Mouse (Mus musculus): ENCODE measurements at regions not wholly inside any gene's neighbourhood (a gene's known extent, or its start where the extent isn't known, plus 50 kb on each side); places are given as distances from the start of the nearest gene placed in this dataset.

DNA sequence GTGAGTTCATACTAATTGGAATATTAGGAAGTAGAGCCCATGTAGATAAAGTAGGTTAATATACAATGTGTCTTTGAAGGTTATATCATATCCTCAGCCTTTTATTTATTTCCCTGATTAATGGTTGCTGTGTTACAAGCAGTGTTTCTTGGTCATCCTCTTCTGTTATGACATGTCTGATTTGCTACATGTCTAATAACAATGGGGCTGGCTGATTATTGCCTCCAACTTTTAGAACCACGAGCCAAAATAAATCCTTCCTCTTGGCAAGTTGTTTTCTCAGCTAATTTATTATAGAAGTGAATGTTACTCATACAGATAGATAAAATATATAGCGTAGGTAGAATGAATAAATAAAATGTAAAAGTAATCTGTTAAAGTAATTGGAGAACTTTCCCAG, 124.8 kb upstream of the Rgmb start:
- Histone ChIP-seq H3K4me1 (ENCODE audit: control insufficient read depth, insufficient read depth, low read length) (0 out of 2 replicates have a peak, but pooled peaks cover 2% of the 10 kb centered on the region), H3K4me3 (ENCODE audit: low read depth, low read length) (no peak overlapping the region), H3K27ac (ENCODE audit: low read length) (no peak overlapping the region), H3K9me3 (replicated peaks; ENCODE audit: control insufficient read depth, low read length, poor library complexity, severe bottlenecking) (0 out of 2 replicates have a peak, but pooled peaks cover 2% of the 10 kb centered on the region), H3K9ac (ENCODE audit: low read depth, low read length) (no peak overlapping the region), H3K4me2 (ENCODE audit: low read length) (no peak overlapping the region), H3K27me3 (ENCODE audit: control insufficient read depth, insufficient read depth, low read depth, low read length) (no peaks in the 10 kb centered on the region), H3K36me3 (ENCODE audit: control insufficient read depth, insufficient read depth, low read length) (no peaks in the 10 kb centered on the region)
- WGBS = 88% methylated on average over 2 of the region's 2 CpGs
- no peak for ATAC-seq

DNA sequence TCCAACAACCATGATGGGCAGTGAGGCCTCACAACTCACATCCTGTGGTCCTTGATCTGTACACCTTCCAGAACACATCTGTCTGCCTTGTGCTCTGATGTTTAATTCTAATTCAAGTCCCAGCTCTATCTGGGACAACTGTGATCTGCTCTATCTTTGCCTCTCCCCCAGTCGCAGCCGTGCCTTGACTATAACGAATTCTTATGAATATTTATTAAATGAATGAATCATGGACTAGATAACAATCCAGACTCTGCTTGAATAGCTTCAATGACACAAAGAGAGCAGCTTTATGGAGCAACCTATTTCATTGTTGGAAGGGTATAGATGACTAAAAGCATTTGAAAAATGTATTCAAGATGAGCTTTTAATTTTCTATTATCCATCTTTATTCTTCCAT, 120.8 kb upstream of the Rgmb start:
- Histone ChIP-seq H3K9ac (ENCODE audit: low read depth, low read length) (no peak overlapping the region), H3K36me3 (ENCODE audit: control insufficient read depth, insufficient read depth, low read length) (no peaks in the 10 kb centered on the region), H3K4me2 (ENCODE audit: low read length) (no peak overlapping the region), H3K27me3 (ENCODE audit: control insufficient read depth, insufficient read depth, low read depth, low read length) (no peaks in the 10 kb centered on the region), H3K9me3 (replicated peaks; ENCODE audit: control insufficient read depth, low read length, poor library complexity, severe bottlenecking) (0 out of 2 replicates have a peak, but pooled peaks cover 2% of the 10 kb centered on the region), H3K4me3 (ENCODE audit: low read depth, low read length) (no peak overlapping the region), H3K4me1 (ENCODE audit: control insufficient read depth, insufficient read depth, low read length) (0 out of 2 replicates have a peak, but pooled peaks cover 2% of the 10 kb centered on the region), H3K27ac (ENCODE audit: low read length) (no peak overlapping the region)
- ATAC-seq = peak; percentile 84
- 20% methylated on average over 3 of the region's 3 CpGs for WGBS

DNA sequence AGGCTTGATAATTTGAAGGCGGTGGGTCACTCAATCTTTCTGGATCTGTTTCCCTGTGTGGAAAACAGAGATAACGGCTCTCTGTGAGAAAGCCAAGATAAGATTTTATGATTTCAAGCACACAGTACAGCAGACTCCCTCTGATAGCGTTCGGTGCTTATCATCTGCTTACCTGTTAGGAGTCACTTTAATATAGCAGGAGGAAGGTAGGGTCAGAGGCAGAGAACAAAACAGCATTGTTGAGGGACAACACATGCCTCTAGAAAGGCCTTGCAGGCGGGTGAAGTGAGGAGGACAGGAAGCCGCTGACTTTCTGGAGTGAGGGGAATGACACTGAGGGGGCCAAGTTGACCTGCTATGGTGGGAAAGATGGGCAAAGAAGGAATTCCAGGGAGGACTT, 118.9 kb upstream of the Rgmb start:
- Histone ChIP-seq H3K4me2 (ENCODE audit: low read length) (no peak overlapping the region), H3K27ac (ENCODE audit: low read length) (no peak overlapping the region), H3K9me3 (replicated peaks; ENCODE audit: control insufficient read depth, low read length, poor library complexity, severe bottlenecking) (no peaks in the 10 kb centered on the region), H3K36me3 (ENCODE audit: control insufficient read depth, insufficient read depth, low read length) (no peaks in the 10 kb centered on the region), H3K4me1 (ENCODE audit: control insufficient read depth, insufficient read depth, low read length) (0 out of 2 replicates have a peak, but pooled peaks cover 2% of the 10 kb centered on the region), H3K4me3 (ENCODE audit: low read depth, low read length) (no peak overlapping the region), H3K27me3 (ENCODE audit: control insufficient read depth, insufficient read depth, low read depth, low read length) (no peaks in the 10 kb centered on the region), H3K9ac (ENCODE audit: low read depth, low read length) (no peak overlapping the region)
- peak; percentile 48; the same call in 1 of the 2 replicates for ATAC-seq
- WGBS = 72% methylated on average over 6 of the region's 6 CpGs

DNA sequence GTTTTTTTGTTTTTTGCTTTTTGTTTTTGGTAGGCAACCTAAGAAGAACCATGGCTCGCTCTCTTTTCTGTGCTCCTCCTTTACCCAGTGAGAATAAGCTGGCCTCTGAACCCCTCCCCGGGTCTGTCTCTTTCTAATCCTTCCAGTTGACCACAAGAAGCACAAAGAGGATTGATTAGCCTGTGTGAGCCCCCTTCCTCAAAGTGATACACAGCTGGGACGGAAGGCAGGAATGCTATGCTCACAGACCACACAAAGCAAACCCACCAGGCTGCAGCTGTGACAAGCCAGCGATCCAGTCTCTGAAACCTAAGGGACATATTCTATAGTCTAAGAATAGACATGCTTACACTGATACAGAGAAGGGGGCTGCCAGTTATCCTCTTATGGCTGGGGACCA, 111.5 kb upstream of the Rgmb start:
- Histone ChIP-seq H3K4me3 (ENCODE audit: low read depth, low read length) (no peak overlapping the region), H3K4me2 (ENCODE audit: low read length) (no peak overlapping the region), H3K27ac (ENCODE audit: low read length) (no peak overlapping the region), H3K36me3 (ENCODE audit: control insufficient read depth, insufficient read depth, low read length) (no peaks in the 10 kb centered on the region), H3K9ac (ENCODE audit: low read depth, low read length) (no peak overlapping the region), H3K4me1 (ENCODE audit: control insufficient read depth, insufficient read depth, low read length) (no peaks in the 10 kb centered on the region), H3K9me3 (replicated peaks; ENCODE audit: control insufficient read depth, low read length, poor library complexity, severe bottlenecking) (no peaks in the 10 kb centered on the region), H3K27me3 (ENCODE audit: control insufficient read depth, insufficient read depth, low read depth, low read length) (no peaks in the 10 kb centered on the region)
- 12% methylated on average over 4 of the region's 4 CpGs for WGBS
- ATAC-seq = no peak

DNA sequence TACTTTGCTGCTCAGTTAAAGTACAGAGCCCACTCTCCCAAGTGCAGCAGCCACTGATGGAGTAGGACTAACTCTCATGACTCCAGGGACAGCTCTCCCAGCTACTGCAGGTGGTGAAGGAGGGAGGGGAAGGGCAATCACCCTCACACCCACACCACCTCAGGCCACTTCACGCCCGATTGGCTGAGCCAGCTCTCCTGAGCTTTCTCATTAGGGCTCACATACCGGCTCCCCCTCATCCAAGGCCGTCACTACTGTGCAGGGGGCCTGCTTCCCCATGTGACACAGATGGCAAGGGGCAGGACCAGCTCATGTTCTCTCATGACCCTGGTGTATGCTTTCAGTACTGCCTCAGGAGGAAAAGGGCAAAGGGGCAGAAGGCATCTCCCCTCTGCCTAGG, 87.8 kb upstream of the Rgmb start:
- no peaks in the 10 kb centered on the region for H3K36me3 ChIP-seq (ENCODE audit: control insufficient read depth, insufficient read depth, low read length)
- no peaks in the 10 kb centered on the region for H3K4me1 ChIP-seq (ENCODE audit: control insufficient read depth, insufficient read depth, low read length)
- WGBS = 44% methylated on average over 4 of the region's 4 CpGs
- no peak overlapping the region for H3K4me2 ChIP-seq (ENCODE audit: low read length)
- no peak overlapping the region for H3K4me3 ChIP-seq (ENCODE audit: low read depth, low read length)
- no peak overlapping the region for H3K27ac ChIP-seq (ENCODE audit: low read length)
- H3K9ac ChIP-seq (ENCODE audit: low read depth, low read length) = no peak overlapping the region
- H3K27me3 ChIP-seq (ENCODE audit: control insufficient read depth, insufficient read depth, low read depth, low read length) = no peaks in the 10 kb centered on the region
- ATAC-seq = no peak
- no peaks in the 10 kb centered on the region for H3K9me3 ChIP-seq (replicated peaks; ENCODE audit: control insufficient read depth, low read length, poor library complexity, severe bottlenecking)

DNA sequence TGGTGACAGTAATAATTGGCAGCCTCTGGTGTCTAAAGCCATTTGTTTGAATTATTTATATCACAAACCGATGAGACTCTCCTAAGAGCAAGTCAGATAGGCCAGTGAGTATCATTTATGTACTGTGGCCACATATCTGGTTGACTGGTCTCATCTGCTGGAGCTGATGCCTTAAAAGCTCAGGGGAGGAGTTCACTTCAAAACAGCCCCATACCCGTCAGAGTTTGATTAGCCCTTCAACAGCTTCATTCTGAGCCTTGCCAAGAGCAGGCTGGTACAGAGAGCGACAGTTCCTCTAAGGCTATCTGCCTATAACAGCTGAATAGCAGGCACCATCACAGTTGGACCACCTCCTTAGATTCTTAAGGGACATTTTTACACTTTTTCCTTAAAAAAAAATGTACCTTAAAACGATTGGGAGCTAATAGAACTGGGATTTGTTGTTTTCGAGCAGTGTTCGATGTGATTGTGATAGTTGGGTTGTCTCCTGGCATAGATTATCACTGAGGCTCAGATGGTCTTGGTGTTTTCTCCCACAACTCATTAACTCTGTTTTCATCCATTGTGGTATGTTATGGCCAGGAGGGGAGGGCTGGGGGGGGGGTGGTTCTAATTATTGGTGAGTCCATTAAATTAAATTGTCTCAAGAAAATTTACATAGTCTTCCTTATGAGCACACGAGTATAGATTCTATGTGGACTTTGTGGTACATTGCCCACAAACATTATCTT, 68.0 kb upstream of the Rgmb start:
- WGBS = 70% methylated on average over 7 of the region's 7 CpGs
- no peak overlapping the region for H3K4me3 ChIP-seq (ENCODE audit: low read depth, low read length)
- no peak overlapping the region for H3K9ac ChIP-seq (ENCODE audit: low read depth, low read length)
- H3K27me3 ChIP-seq (ENCODE audit: control insufficient read depth, insufficient read depth, low read depth, low read length) = no peaks in the 10 kb centered on the region
- H3K4me1 ChIP-seq (ENCODE audit: control insufficient read depth, insufficient read depth, low read length) = no peaks in the 10 kb centered on the region
- no peaks in the 10 kb centered on the region for H3K36me3 ChIP-seq (ENCODE audit: control insufficient read depth, insufficient read depth, low read length)
- no peaks in the 10 kb centered on the region for H3K9me3 ChIP-seq (replicated peaks; ENCODE audit: control insufficient read depth, low read length, poor library complexity, severe bottlenecking)
- no peak overlapping the region for H3K4me2 ChIP-seq (ENCODE audit: low read length)
- H3K27ac ChIP-seq (ENCODE audit: low read length) = no peak overlapping the region
- ATAC-seq = no peak

DNA sequence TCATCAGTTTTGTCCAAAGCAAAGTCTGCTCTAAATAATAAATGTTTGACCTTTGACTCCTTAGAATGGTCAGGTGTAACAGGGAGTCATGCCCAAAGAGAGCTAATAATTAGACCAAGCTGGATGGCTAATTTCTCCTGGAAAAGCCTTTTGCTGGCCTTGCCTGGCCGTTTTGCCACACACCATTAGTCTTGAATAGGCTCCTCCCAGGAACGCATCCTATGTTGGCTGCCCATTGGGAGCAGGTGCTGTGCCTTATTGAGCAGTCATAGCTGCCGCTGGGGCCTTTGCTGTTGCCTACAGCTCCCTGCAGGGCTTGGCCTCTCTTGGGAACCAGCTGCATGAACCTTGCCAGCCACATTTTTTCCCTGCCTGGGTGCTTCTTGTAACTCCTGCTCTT, 65.1 kb upstream of the Rgmb start:
- ATAC-seq = no peak
- H3K4me1 ChIP-seq (ENCODE audit: control insufficient read depth, insufficient read depth, low read length) = no peaks in the 10 kb centered on the region
- no peaks in the 10 kb centered on the region for H3K36me3 ChIP-seq (ENCODE audit: control insufficient read depth, insufficient read depth, low read length)
- H3K4me3 ChIP-seq (ENCODE audit: low read depth, low read length) = no peak overlapping the region
- H3K9me3 ChIP-seq (replicated peaks; ENCODE audit: control insufficient read depth, low read length, poor library complexity, severe bottlenecking) = no peaks in the 10 kb centered on the region
- H3K9ac ChIP-seq (ENCODE audit: low read depth, low read length) = no peak overlapping the region
- H3K27me3 ChIP-seq (ENCODE audit: control insufficient read depth, insufficient read depth, low read depth, low read length) = no peaks in the 10 kb centered on the region
- WGBS = 20% methylated on average over 3 of the region's 3 CpGs
- H3K27ac ChIP-seq (ENCODE audit: low read length) = no peak overlapping the region
- no peak overlapping the region for H3K4me2 ChIP-seq (ENCODE audit: low read length)

DNA sequence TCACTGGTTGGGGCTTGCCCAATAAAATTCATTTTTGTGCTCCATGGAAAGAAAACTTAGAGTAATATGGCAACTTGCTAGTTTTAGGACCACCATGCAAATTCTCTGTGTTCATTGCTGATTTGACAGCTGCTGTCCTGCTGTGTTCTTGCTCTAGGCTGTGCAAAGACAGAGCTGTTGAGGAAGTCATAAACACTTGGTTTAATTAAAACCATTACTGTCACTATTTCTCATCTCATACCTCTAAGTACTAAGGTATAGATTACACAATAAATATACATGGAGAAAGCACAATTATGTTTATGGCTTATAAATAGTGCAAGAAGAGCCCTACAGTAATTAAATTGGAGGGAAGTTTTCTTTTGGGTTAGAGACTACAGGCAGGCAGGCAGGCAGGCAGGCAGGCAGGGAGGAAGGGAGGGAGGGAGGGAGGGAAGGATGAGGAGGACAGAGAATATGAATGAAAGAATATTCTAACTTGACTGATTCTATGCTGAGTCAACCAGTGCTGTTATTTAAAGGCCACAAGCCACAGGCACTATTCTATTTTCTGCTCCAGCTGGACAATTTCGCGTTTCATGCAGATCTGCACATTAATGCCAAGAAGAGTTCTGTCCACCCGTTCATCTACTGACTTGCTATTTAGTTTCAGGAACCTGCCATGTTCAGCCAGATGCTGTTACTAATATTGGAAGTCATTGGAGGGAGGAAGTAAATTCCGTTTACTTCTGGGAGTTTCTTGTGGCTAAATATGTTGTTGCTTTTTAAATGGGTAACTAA, 61.2 kb upstream of the Rgmb start:
- Histone ChIP-seq H3K27ac (ENCODE audit: low read length) (no peak overlapping the region), H3K36me3 (ENCODE audit: control insufficient read depth, insufficient read depth, low read length) (no peaks in the 10 kb centered on the region), H3K4me3 (ENCODE audit: low read depth, low read length) (no peak overlapping the region), H3K4me2 (ENCODE audit: low read length) (no peak overlapping the region), H3K27me3 (ENCODE audit: control insufficient read depth, insufficient read depth, low read depth, low read length) (no peaks in the 10 kb centered on the region), H3K9ac (ENCODE audit: low read depth, low read length) (no peak overlapping the region), H3K9me3 (replicated peaks; ENCODE audit: control insufficient read depth, low read length, poor library complexity, severe bottlenecking) (no peaks in the 10 kb centered on the region), H3K4me1 (ENCODE audit: control insufficient read depth, insufficient read depth, low read length) (no peaks in the 10 kb centered on the region)
- 76% methylated on average over 4 of the region's 4 CpGs for WGBS
- ATAC-seq = no peak

DNA sequence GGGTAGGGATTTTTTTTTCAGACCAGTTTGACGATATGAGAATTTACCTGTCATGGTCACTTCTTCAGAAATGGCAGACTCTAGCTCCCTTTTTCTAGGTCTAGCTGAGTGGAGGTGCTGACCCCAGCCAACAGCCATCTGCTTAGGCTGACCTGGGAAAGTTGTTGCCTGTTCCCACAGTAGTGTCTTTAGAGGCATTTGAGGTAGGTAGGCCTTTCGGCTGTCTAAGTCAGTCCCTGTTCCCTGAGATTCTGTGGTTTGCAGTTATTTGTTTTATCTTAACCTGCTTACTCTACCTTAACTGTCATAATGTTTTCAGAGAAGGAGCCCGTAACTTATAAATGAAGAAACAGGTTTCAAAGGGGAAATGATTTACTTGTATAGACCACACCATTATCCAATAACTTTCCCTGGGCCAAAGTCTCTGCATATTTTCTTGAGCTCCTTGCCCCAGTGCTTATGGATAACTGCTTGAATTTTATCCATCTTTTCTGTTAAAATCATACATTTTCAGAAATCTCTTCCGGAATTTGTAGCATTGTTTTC, 59.8 kb upstream of the Rgmb start:
- H3K36me3 ChIP-seq (ENCODE audit: control insufficient read depth, insufficient read depth, low read length) = no peaks in the 10 kb centered on the region
- no peaks in the 10 kb centered on the region for H3K27me3 ChIP-seq (ENCODE audit: control insufficient read depth, insufficient read depth, low read depth, low read length)
- no peak for ATAC-seq
- no peak overlapping the region for H3K9ac ChIP-seq (ENCODE audit: low read depth, low read length)
- no peak overlapping the region for H3K4me2 ChIP-seq (ENCODE audit: low read length)
- no peaks in the 10 kb centered on the region for H3K4me1 ChIP-seq (ENCODE audit: control insufficient read depth, insufficient read depth, low read length)
- H3K4me3 ChIP-seq (ENCODE audit: low read depth, low read length) = no peak overlapping the region
- H3K27ac ChIP-seq (ENCODE audit: low read length) = no peak overlapping the region
- no peaks in the 10 kb centered on the region for H3K9me3 ChIP-seq (replicated peaks; ENCODE audit: control insufficient read depth, low read length, poor library complexity, severe bottlenecking)
- WGBS = 98% methylated on average over 4 of the region's 4 CpGs
